In genomic region chr7:128461285-128462215, GRCm38 (mm10) we compare ENCODE assay signal across 8 mouse cellular contexts. TPM values are rescaled to one million over a fixed set of nuclear protein-coding genes. Genes with fewer than 3 reads are reported as not detected.
DNase-seq lines count a peak whose midpoint lies in the region; ATAC-seq lines count a peak whose summit lies in the region.

Gene Tial1 (minus strand): TSS chr7:128461717.

- H3K9me3 ChIP-seq in lung, embryonic 16.5 days (ENCODE audit: control insufficient read depth, low read length), result no peaks in the 10 kb centered on the region

- H3K4me3 ChIP-seq in lung, embryonic 16.5 days (ENCODE audit: low read length), result peak within 1 kb of the TSS; percentile 76

- DNase-seq in MEL-GATA-1-ER (ENCODE audit: extremely low read depth, low read depth), result peak; percentile 98
- peak; percentile 98 for DNase-seq in cerebellum, adult 8-10 months
- peak; percentile 98 for DNase-seq in forelimb bud, embryonic 11.5 days (ENCODE audit: low read depth, low spot score)
- peak; percentile 98 for DNase-seq in layer of hippocampus, adult 9-10 months (ENCODE audit: low spot score)
- peak; percentile 91 for DNase-seq in ovary, postnatal 10 days (ENCODE audit: low spot score)
- DNase-seq in thymus, postnatal 10 days (ENCODE audit: low spot score in 2 of 2), result peak; percentile 91 to 93

- peak within 1 kb of the TSS; percentile 86 for H3K9ac ChIP-seq in lung, embryonic 16.5 days (ENCODE audit: low read length)

- peak within 1 kb of the TSS; percentile 78 for H3K4me2 ChIP-seq in lung, embryonic 16.5 days (ENCODE audit: low read depth, low read length)

- H3K36me3 ChIP-seq in lung, embryonic 16.5 days (ENCODE audit: control insufficient read depth, insufficient read depth, low read length), result no peaks in the 10 kb centered on the region

- H3K27me3 ChIP-seq in lung, embryonic 16.5 days (ENCODE audit: control insufficient read depth, insufficient read depth, low read depth, low read length), result no peaks in the 10 kb centered on the region

- WGBS in lung, embryonic 16.5 days, result under 1% methylated on average over 69 of the region's 69 CpGs

- peaks cover 10% of the 10 kb centered on the region for H3K4me1 ChIP-seq in lung, embryonic 16.5 days (replicated peaks; ENCODE audit: control insufficient read depth, insufficient read depth, low read length)

- H3K27ac ChIP-seq in lung, embryonic 16.5 days (ENCODE audit: low read length), result peak within 1 kb of the TSS; percentile 96

- peak; percentile 95 to 96 for ATAC-seq in hematopoietic stem cell, adult 5-6 weeks (replicated peaks in 1 of 2; ENCODE audit: insufficient read depth in 1 of 2, low FRiP score in 2 of 2, low TSS enrichment in 1 of 2, low read depth in 1 of 2, poor library complexity in 2 of 2, severe bottlenecking in 2 of 2)
- peak; percentile 99 for ATAC-seq in lung, embryonic 16.5 days (ENCODE audit: low read depth)

RNA-seq across cellular contexts. Expression of gene Tial1, which starts in this region (rescaled TPM):
- 65.6 and 89.7 TPM in 2 replicates for total RNA-seq in hematopoietic stem cell, adult 5-6 weeks (2017)
- polyA plus RNA-seq in lung, embryonic 16.5 days (2015; fragmentation: Nextera tagmentation; extraction: Ambion mirVana), result 26.8 and 27.1 TPM in 2 replicates

Comparison
In these comparisons a context has a peak if more than half of its experiments do, and no peak if none do; other contexts are left out.
1. Peak in every context shown above with its lines: DNase-seq, ATAC-seq, H3K4me3 ChIP-seq and H3K27ac ChIP-seq.